Mouse (Mus musculus) kidney, postnatal 14 days (tissue): ENCODE results near the gene Cdh22.
A peak's percentile ranks its signal among the peaks of the same experiment; 100 is the strongest.

Experiments used
- DNase-seq: peaks from one replicate; pipeline ENCODE4 v3.0.0; 2022; ENCODE audit warnings: mixed read lengths

The Cdh22 gene

DNA sequence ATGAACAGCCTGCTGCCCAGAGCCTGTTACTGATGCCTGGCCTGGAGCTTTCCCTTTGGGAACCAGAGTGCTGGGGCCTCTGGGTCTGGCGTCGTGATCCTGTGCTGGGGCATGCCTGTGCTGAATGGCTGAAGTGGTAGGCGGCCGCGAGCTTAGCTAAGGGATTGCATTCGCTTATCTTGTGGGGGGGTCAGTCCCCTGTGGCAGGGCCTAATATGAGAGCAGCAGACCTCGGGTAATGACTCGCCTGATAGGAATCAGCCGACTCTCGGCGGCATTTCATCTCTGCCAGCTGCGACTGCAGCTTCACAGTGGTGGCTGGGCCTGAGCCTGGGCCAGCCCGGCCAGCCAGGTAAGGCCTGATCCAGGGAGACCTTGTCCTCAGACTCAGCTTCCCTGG is 88.8 kb downstream of the Cdh22 start:
- DNase-seq: no peak

DNA sequence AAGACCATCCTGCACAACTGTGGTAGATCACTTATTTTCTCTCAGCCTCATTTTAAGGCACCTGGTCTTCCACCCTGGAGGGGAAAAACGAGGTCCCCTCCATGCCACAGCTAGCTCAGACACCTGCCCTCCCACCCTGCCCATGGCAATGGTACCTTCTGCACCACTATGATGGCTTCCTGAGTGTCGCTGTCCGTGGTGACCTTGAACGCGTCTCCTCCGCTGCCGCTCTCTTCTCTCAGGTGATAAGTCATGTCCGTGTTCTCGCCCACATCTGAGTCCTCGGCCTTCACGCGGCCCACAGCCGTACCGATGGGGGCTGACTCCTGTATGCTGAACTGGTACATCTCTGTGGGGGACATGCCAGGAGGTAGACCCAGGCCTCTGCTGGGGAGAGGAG is 91.2 kb downstream of the Cdh22 start:
- no peak for DNase-seq

DNA sequence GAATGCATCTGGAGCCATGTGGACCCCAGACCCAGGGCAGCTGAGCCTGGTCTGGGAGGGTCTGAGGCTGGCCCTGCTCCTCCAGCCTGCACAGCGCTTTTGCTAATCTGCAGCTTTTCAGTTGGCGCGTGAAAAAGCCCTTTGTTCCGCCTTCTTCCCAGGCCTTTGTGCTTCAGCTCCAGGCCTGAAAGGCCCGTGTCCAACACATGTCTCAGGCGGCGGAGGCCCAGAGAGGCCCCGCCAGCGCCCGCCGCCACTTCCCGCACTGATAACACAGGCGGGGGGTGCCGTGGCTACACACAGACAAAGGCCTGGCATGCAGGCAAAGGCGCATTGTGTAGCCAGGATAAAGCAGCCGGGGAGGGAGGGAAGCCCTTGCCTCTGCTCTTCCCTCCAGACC is 98.6 kb downstream of the Cdh22 start:
- DNase-seq: peak; percentile 6

DNA sequence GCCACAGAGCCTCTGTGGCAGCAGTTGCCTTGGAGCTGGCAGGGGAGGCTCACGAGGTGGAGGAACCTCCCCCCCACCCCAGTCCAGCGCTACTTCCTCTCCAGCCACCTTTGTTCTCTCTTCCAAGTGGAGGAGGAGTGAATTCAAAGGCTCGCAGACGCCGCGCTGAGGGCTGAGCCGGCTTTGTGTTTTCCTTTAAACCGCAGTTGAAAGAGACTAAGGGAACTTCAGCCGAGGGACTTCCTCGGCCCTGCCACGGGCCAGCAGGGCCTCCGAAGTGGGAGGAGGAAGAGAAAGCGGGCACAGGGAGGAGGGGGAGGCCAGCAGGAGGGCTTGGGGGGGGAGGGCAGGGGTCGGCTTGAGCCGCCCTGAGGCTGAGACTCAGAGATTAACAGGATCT is 101.1 kb downstream of the Cdh22 start:
- peak; percentile 34 for DNase-seq

DNA sequence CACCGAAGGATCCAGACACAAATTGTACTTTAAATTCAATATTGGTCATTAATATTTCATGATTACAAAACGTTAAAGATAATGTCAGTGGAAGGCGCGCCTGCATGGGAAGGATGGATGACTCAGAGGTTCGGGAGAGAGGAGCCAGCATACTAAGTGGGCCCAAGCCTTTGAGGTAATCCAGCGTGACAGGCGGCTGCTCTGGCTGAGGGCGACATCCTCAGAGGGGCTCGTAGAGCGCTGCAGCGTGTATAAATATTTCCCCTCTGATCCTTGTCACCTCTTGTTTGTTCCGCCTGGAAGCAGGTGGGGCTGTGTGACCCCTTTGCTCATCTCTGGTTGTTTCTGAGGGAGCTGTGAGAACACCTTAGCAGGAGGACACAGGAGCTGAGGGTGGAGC is 103.2 kb downstream of the Cdh22 start:
- no peak for DNase-seq

DNA sequence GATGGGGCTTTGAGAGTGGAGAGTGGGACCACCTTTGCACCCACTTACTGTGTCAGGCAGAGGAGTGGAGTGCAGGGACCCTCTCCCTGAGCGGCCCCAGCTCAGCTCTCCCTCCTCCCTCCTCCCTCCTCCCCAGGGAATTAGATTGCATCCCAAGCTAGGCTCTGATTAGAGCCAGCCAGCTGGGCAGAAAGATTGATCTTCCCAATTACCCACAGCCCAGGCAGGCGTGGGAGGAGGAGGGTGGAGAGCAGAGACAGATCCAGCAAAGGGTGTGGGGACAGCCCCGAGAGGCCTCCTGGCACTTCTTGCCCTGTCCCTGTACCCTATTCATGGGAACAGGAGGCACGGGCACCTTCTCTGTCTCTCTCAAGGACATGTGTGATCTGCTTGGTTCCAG is 105.5 kb downstream of the Cdh22 start:
- DNase-seq: no peak

DNA sequence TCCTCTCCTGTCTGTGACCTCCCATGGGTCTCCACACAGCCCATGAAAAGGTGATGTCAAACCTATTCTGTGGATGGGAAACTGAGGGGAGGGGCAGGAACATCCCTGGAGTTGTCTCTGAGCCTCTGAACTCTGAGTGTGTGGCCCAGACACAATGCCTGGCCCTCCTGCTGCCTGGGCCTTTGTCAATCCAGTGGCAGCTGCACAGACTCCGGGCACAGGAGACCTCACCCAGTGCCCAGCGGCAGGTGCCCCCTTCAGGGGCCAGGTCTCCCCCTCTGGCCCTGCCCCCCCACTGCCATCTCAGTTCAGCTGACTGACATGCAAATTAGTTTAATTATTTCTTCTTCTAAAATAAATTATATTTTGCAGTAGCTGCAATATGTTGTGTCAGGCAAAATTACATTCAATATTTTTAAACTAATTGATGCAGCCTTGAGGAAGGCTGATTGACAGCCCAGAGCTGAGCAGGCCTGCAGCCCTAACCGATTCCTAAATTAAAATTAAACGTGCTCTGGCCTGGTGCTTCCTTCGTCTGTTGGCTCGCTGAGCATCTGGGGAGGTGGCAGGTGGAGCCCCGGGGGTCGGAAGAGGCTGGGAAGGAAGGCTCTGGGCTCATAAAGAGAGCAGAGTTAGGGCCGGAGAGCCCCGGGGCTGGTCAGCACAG is 107.6 kb downstream of the Cdh22 start:
- DNase-seq: no peak

DNA sequence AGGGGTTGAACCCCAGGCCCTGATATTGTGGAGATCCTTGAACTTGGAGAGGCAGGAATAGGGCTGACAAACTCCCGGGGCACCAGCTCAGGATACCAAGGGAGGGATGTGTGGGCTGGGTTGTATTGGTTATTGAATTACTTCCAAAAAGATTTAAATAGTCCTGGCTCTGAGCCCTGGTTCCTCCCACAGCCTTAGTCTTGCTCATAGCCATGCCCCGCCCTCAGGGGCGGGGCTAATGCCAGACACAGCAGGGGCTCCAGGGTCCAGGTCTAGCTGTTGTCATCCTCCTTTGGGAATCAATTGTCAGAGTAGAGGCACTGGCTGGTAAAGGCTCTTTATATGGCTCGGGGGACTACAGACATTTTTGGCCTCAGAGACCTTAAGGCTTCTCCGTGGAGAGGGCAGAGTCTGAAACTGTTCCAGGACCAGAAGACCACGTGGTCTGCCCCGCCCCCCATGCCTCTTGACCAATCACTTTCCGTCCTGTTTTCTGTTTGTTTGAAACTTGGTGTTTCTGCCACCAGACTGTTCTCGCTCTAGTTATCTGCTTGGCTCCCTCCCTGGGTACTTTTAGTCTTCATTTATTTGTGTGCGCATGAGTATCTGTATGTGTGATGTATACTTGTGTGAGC is 113.3 kb downstream of the Cdh22 start:
- DNase-seq: peak; percentile 13

DNA sequence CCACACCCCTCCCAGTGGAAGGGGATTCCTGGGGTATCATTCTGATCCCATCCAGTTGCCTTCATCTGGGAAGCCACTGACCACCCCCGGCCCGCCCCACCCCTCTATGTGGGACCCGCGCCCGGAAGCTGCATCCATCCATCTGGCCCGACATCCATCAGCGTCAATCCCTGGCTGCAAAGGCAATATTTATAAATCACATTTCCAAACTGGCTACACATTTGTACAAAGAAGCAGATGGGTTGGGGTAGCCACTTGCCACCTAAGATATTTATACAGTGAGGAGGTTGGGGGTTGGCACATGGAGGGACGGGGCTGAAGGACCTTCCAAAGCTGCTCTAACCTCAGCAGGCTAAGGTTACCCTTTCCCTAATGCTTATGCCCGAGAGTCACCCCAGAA is 113.9 kb downstream of the Cdh22 start:
- no peak for DNase-seq

DNA sequence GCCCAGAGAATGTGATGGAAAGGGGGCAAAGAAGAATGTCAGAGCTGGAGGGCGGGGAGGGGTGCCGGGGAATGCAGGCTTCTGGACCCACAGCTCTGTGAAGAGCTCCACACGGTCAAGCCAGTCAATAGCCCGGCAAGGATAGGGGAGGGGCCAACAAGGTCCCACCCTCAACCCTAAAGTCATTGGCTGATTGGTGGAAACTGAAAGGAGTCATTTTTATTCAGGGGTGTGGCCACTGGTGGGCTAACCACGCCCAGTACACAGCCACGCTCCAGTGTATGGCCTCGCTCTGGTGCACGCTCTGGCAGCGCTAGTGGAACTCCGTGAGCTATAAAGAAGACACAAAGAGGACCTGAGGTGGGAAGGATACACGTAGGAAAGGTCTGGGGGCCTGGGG is 120.9 kb downstream of the Cdh22 start:
- DNase-seq: no peak

DNA sequence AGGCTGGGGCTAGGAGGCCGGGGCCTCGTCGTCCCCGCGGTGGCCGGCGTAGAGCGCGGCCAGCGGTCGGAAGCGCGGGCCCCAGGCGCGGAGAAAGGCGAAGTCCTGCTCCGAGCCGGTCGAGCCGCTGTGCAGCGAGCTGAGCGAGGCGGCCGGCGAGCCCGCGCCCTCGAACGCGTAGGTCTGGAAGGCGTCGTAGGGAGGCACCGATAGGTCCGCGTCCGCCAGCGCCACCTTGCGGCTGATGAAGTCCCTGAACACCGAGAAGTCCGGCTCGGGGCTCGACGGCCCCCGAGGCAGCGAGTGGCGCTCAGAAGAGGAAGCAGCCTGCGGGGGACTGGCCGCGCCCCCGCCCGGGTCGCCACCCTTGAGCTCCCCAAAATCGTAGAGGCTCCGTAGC is 122.5 kb downstream of the Cdh22 start:
- peak; percentile 89 for DNase-seq

DNA sequence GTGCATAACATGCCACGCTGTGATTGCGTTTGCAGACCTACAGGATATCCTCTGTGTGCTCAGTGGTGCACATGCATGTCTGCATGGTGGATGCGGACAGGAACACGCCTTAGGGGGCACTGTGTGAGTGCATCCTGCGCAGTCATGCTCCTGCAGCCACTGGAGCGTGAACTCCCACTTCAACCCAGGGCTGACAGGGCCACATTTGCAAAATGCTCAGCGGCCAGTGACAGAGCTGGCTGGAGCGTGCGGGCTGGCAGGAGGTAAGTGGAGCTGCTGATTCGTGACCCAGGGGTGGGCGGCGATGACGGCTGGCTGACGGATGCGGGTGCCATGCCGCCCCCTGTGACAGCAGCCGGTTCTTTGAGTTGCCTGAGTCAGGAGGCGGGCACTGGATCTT is 128.1 kb downstream of the Cdh22 start:
- no peak for DNase-seq

DNA sequence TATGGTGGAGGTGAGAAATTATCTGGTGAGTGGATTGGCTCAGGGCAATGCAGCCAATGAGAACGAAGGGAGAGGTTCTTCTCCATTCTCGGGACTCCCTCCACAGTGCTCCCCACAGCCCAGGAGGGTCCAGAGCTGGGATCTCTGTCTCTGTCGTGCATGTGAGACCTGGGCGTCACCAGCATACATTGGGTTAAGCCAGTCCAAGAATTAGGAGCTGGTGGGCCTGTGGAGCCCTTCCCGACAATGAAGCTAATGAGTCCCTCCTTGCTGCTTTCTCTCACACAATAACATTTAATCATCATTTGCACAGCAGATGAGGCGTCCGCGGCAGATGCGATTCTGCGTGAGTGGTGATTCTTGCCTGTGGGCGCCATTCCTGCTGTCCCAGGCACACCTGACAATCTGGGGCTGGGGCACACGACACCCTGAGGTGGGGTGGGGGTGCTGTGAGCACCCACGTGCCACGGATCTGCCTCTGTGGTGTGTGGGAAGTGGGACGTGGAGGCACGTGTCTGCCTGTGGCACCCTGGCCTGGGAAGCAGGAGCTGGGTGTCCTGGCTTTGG is 129.1 kb downstream of the Cdh22 start:
- no peak for DNase-seq

DNA sequence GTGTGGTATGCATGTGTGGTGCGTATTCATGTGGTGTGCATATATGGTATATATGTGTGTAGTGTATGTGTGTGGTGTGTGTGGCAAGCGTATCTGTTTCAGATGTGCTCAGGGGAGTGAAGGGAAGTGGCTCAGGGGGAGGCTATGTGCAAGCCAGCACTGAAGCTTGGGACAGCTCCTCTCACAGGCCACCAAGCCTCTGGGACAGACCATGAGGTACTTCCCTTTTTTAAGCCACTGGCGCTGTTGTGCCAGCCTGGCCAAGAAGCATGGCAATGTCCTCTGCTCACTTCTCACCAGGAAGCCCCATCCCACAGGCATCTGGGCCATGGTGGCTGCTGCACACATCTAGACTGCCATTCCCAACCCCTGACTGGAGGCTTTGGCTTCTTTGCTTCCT is 131.7 kb downstream of the Cdh22 start:
- DNase-seq: no peak

DNA sequence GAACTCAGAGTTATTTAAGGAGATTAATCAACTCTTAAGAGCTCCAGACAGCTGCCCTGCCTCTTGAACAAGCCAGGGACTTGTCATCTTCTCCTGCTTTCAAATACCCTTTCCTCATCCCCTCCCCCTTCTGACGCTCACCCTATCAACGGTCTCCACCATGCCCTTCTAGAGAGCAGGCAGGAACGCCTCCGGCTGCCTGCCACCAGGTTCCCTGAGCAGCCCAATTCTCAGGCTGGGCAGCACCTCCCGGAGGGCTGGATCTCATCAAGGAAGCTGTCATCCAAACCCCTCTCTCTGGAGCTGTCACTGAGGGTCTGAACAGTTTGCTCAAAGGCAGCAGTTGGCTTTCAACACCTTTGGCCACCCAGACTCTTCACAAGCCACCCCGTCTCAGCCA is 133.9 kb downstream of the Cdh22 start:
- no peak for DNase-seq

DNA sequence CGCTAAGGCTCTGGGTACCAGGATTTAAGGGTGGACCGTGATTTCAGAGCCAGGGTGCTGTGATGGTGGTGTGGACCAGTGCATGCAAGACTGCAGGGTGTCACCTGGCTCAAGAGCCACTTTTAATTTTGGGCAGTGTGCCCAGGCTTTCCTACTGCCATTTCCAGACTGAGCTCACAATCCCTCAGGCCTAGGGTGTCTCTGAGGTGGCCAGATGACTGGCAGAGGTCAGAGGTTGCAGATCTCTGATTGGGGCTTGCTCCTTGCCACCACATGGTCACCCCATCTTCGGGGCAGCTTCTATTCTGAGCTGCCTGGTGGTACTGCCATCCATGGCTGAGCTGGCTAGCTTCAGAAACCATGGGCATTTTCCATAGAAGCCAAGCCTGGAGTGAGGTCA is 135.8 kb downstream of the Cdh22 start:
- DNase-seq: no peak

DNA sequence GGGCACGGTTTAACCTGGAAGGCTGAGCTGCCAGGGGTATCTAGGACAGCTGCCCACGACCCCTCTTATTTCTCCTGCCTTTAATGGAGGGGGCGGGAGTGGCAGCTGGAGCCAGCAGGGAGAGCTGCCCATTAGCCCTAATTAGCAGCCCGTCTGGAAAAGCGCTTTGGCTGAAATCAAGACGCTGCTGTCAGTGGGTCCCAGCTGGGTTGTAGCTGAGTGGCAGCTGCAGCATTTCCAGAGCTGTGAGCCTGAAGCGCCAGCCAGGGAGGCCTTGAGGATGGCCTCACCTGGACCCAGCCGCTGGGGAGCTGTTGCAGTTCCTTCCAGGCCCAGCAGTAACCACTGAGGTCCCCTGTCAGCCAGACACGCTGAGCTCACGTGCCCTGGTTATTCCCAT is 138.3 kb downstream of the Cdh22 start:
- no peak for DNase-seq

DNA sequence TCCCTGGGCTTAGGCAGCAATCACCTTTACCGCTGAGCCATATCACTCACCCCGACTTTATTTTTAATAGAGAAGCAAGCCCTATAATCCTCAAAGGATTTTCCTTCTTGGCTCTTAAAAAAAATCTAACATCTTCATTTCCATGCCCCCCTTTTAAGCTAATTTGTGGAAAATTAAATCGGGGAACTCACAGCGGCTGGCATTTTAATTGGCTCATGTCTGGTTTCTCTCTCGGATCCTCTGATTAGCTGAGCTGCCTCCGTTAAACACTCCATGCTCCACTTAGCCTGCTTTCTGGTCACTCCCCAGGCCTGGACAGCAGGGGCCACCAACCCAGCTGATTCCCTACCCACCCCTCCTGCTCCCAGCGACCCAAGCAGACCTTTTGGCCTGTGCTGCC is 142.3 kb downstream of the Cdh22 start:
- no peak for DNase-seq

DNA sequence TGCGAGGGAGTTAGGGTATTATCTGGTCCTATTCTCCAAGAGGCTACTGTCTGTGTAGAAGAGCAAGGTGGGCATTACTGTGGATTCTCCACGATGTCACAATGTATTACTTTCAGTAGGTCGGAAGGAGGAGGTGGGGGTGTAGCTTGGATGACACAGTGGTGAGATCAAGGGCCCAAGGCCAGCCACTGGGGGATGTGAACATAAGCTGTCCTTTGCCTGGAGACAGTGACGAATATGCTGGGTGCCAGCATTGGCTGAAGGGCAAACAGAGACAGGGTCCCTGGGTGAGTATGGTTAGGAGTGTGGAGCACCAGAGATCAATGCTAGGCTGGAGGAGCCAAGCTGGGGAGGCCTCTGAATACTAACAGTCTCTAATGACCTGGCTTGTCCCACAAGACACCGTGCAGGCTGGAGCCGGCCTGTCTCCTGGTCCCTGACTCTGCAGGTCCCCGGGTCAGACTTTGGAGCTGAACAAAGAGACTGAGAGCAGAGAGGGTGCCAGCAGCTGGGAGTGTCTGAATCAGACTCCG is 143.2 kb downstream of the Cdh22 start:
- DNase-seq: no peak

DNA sequence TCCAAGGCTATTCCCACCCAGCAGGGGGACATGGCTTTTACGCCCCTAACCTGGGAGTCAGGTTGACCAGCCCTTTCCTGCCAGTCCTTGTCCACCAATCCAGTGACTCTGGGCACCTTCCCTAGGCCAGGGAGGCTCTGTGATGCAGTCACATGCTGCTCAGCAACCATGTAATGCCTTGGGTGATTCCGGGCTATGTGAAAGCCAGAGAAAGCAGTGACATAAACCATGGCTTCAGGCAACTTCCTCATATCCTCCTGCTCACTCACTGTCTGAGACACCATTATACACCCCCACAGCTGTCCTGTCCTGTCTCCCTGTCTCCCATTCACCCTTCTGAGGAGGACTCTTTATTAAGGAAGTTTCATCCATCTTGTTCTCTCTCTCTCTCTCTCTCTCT is 144.0 kb downstream of the Cdh22 start, which contains the start of gene 1700025C18Rik:
Gene 1700025C18Rik (minus strand): TSS at position 101 of the 400 bp plus-strand sequence.
- no peak for DNase-seq

DNA sequence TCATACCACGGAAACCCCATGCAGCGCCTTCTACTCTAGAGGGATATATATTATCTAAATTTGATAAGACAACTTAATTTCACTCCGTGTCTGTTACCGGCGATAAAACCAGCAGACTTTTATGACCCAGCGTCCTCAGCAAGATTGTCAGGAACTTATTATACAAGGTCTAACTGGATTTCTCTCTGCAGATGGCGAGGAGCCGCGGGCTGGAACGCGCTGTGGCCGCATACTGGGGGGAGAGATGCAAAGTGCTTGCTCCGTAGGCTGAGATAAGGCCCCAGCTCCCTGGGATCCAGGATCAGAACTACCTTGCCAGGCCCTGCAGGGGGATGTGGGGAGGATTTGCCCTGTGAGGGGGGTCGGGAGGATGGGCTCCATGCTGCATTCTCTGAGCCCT is 145.2 kb downstream of the Cdh22 start:
- DNase-seq: no peak

DNA sequence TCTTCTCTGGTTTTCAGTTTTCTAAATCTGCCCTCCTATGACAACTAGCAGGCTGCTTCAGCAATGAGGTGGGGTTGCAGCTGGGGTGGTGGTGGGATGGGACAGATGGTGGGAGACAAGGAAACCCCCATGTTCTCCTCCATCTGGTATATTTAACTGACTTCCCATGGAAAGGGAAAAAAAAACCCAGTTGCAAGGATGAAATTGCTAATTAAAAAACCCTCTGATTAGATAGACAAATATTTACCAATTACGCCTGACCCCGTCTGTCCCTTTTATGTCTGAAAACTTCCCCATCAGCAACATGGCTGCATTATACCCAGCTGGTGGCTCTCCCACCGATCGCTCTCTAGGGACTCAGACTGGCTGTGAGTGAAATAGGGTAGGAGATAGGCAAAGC is 148.0 kb downstream of the Cdh22 start:
- no peak for DNase-seq

DNA sequence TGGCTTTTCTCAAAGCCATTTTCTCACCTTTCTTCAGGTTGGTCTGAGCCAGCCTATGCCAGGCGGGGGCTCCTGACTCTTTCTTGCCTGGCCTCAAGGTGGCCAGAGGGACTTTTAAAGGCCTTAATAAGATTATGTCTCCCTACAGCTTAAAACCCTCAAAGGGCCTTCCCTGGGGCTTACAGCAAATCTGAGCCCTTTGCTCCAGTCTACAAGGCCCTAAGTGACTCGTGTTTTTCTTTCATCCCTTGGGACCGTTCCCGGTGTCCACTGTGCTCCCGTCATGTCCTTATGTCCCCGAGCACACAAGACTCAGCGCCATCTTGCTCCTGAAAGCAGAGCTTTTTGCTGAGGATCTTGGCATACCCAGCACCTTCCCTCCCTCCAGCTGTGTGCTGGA is 153.4 kb downstream of the Cdh22 start:
- DNase-seq: no peak

DNA sequence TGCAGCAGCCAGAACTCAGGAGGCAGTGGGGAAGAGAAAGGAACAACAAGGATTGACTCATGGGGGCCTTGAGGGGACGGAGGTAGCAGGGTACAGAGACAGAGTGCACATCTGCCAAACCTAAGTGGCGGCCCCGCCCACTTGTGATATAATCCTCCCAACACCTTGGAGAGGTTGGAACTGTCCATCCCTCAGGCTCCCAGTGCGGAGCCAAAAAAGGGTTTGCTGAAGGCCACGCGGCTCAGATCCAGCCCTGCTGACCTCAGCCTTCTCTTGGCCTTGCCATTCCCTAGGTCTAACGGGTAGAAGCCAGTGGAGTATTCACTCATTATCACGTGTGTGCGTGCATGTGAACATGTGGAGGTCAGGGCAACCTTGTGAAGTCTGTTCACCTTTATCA is 154.0 kb downstream of the Cdh22 start:
- no peak for DNase-seq

DNA sequence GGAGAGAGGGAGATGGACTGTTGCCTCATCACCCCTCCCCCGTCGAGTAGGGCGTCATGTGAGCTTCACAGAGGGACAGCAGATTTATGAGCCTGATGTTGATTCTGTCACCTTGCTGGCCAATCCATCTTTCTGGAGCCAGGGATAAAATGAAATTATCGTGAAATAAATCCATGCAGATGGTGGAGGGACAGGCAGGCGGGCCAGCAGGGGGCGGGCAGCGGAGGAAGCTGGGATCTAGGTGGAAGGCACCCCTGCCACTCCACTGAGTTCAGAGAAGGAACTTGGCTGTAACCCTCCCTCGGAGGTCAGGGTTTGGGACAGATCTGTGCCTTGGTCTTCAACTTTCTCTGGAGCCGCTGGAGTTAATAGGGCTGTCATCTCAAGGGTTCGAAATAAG is 156.0 kb downstream of the Cdh22 start:
- DNase-seq: no peak
